Mouse (Mus musculus) testis, adult 10 weeks (tissue): ENCODE data around the gene Taok2. TPM values are rescaled to one million over a fixed set of nuclear protein-coding genes. Genes with fewer than 3 reads are reported as not detected.

Source experiments
- polyA plus RNA-seq: library from polyadenylated mRNA; stranded (reverse); fragments of 350-450 nt; fragmentation: Illumina TruSeq; extraction: RNeasy Lipid Tissue Mini Kit (QIAGEN cat#74804); gene quantifications from one replicate; pipeline ENCODE4 v1.2.3, GENCODE M21; 2014; ENCODE audit warnings: low read depth, low replicate concordance

The Taok2 gene
- 7.7 TPM for polyA plus RNA-seq

DNA sequence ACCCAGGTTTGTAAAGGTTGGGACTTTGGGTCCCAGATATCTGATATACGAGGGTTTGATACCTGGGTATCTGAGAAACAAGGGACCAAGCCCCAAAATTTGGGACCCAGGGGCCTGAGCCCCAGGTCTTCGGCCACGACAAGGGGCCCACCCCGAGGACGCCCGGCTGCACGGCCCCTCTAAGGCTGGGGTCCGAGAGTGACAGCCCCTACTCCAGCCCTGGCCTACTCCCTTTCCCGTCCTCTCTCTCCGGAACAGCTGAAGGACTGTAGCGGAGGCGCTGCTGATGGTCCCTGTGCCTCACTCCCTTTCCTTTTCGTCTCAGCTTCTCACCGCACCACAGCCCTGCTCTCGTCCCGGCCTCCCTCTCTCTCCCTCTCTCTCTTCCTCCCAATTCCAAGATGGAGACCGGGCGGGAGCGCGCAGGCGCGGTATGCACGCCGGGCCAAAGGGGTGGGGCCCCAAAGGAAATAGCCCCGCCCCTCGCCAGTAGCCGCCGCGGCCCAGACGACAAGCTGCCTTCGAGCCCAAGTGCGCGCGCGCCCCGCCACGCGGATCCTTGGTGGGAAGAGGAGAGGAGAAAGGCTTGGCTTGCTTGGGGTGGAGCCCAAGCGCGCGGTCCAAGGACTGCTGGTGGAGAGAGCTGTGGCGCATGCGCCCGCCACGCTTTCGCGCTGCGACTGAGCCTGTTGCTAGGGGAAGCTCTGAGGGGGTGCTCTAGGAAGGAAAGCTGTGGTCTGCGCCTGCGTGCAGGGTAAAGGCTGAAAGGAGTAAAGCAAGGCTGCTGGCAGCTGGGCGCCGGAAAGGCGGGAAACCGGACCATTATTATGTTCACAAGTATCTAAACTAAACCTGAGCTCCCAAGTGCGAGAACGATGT lies at the start of gene Taok2:
Gene Taok2, minus strand, starts transcription at position 418 of the 879 bp plus-strand sequence.

DNA sequence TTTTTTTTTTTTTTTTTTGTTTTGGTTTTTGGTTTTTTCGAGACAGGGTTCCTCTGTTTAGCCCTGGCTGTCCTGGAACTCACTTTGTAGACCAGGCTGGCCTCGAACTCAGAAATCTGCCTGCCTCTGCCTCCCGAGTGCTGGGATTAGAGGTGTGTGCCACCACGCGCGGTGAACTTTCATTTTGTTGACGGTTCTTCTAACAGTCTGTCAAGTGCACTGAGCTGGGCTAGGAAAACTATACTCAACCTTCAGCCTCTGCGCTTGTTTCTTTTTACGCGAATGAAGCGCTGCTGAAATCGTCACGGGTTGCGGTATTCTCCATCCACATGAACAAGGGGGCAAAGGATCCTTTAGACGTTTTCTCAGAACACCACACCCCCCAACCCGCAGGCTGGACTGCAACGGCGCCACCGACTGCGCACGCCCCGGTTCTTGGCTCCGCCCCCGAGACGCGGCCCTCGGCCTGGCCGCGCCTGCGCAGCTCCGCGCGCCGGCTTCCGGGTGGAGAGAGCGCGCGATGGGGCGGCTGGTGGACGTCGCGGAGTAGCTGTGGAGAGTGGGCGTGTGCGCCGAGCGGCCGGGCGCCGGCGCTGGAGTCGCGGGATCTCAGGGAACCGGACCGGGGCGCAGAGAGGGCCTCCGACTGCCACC lies 44.0 kb upstream of the Taok2 start, which contains the start of gene Kctd13:
Gene Kctd13, plus strand, starts transcription at position 496 of the 654 bp plus-strand sequence.

DNA sequence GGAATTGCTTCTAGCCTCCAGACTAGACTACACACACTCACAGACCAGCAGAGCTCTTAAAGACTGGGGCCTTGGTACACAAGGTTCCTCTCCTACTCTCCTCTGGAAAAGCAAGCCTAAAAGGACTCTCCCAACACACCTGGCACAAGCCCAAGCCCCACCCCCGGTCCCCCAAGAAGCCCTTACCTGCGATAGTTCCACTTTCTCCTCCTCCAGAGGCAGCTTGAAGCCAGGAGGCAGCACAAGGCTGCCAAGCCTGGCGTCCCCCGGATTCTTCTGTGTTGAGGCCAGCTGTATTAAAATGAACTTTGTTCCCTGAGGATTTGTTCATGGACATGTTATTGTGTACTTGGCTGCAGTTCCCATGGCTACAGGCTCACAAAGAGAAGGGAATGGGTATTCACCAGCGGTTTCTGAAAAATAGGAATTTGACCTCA lies 38.1 kb upstream of the Taok2 start, which contains the start of gene Tmem219:
Gene Tmem219, minus strand, starts transcription at position 294 of the 437 bp plus-strand sequence.

DNA sequence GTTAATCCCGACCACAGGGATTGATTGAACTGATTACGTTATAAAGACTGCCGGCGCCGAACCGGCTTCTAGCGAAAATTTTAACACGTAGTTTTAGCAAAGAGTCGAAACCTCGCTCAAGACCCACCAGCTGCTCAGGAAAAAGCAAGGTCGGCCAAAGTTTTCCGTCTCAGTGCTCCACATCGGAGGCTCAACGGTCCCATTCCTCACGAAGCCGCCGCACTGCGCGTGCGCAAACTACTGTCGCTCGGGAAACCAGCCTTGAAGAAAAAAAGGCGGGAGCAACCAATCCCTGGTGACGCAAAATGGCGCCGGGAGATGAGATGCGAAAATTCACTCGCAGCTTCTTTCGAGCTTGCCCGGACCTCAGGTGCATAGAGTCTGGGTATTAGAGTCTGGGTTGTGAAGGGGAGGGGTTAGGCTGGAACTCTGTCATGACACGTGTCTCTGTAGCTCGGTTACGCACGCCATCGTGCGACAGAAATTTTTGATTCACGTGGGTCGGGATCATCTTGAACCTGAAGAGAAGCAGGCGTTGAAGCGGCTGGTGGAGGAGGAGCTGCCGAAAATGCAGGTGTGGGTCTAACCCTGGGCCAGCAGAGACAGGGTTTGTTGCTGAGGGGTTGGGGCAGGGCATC lies 22.2 kb downstream of the Taok2 start, which contains the start of gene Ino80e:
Gene Ino80e, minus strand, starts transcription at position 231 of the 638 bp plus-strand sequence.

DNA sequence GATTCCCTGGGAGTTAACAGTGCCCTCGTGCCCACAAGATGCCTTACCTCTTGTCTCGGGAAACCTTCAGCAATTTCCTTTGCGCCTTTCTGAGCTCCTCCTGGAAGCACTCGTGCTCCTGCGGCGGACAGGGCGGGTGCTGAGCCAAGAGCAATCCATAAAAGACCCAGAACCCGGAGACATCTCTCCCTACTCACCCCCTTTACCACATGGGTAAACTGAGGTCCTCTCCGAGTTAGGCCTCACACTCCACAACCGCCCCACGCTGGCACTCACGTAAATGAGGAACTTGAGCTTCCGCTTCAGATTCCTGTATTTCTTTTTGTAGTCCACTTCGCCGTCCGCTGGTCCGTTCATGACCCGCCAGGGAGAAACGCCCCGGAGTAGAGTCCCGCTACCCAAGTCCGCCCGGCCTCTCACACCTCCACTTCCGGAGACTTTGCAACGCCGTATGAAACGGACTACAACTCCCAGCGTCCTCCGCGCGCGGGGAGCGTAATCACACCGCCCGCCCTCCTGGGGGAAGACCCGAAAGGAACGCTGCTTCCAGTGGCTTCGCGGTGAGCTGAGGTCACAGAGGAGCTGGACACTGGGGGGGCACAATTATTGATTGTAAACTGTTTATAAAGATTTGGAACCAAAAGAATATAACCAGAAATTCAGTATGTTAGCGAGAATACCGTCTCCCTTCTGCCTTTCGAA lies 22.9 kb downstream of the Taok2 start, which contains the start of gene Hirip3:
Gene Hirip3, plus strand, starts transcription at position 544 of the 702 bp plus-strand sequence.

DNA sequence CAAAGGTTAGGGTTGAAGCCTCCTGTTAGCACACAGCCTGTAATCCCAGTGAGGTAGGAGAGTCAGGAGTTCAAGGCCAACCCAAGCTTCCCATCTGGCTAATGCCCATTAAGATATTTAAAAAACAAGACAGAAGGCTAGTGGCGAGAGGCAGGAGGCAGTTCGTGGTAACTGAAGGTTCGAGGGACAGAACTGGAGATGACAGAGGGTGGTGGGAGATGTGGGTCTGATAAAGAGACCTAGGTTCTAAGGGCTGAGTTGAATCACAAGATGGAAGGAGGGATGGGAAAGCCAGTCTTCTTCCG lies 37.4 kb downstream of the Taok2 start, which contains the start of gene Doc2a:
Gene Doc2a, plus strand, starts transcription at position 301 of the 305 bp plus-strand sequence.

DNA sequence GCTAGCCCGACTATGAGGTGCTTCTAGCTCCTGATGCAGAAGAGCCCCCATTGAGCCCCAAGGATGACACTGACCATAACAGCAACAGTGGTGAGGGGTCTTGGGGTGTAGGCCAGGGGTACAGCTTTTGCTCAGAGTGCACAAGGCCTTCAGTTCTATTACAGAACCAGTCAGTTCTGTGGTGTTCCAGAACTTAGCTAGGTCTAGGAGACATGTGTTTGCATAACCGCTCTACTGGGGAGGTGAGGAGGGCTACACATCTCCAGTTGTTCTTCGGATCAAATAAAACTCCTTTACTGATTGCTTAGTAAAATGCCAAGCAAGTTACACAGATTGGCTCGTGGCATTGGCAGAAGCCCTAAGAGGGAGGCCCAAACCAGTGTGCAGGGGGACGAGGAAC lies 53.0 kb downstream of the Taok2 start, which contains the start of gene 4930451I11Rik:
Gene 4930451I11Rik, minus strand, starts transcription at position 101 of the 400 bp plus-strand sequence.

Other genes with a start within 250 kb of the Taok2 start
- 38.3 TPM for gene Sgf29, start 235.4 kb downstream of the Taok2 start, polyA plus RNA-seq
- 17.4 TPM for gene Sult1a1, start 208.3 kb downstream of the Taok2 start, polyA plus RNA-seq
- gene Bola2, start 189.3 kb downstream of the Taok2 start, polyA plus RNA-seq = 0.11 TPM
- 0.78 TPM for gene Slx1b, start 188.9 kb downstream of the Taok2 start, polyA plus RNA-seq
- gene Coro1a, start 176.9 kb downstream of the Taok2 start, polyA plus RNA-seq = not detected
- 33.6 TPM for gene Mapk3, start 125.1 kb downstream of the Taok2 start, polyA plus RNA-seq
- 0.38 TPM for gene Gdpd3, start 118.4 kb downstream of the Taok2 start, polyA plus RNA-seq
- 5.6 TPM for gene Ypel3, start 107.7 kb downstream of the Taok2 start, polyA plus RNA-seq
- gene Tbx6, start 103.2 kb downstream of the Taok2 start, polyA plus RNA-seq = not detected
- 58.9 TPM for gene Ppp4c, start 92.2 kb downstream of the Taok2 start, polyA plus RNA-seq
- 2.7 TPM for gene Fam57b, start 87.0 kb downstream of the Taok2 start, polyA plus RNA-seq
- gene 4930451I11Rik, start 53.1 kb downstream of the Taok2 start, polyA plus RNA-seq = 39.4 TPM
- 0.42 TPM for gene Doc2a, start 37.3 kb downstream of the Taok2 start, polyA plus RNA-seq
- 101 TPM for gene Hirip3, start 22.7 kb downstream of the Taok2 start, polyA plus RNA-seq
- gene Ino80e, start 22.3 kb downstream of the Taok2 start, polyA plus RNA-seq = 26.9 TPM
- gene Tmem219, start 38.2 kb upstream of the Taok2 start, polyA plus RNA-seq = 5.4 TPM
- gene Kctd13, start 44.2 kb upstream of the Taok2 start, polyA plus RNA-seq = 9.1 TPM
- not detected for gene Asphd1, start 64.9 kb upstream of the Taok2 start, polyA plus RNA-seq
- gene Sez6l2, start 65.9 kb upstream of the Taok2 start, polyA plus RNA-seq = 3.2 TPM
- 7.6 TPM for gene Cdipt, start 91.2 kb upstream of the Taok2 start, polyA plus RNA-seq
- gene Cdiptos, start 91.4 kb upstream of the Taok2 start, polyA plus RNA-seq = 527 TPM
- gene Mvp, start 129.9 kb upstream of the Taok2 start, polyA plus RNA-seq = 0.11 TPM
- gene Pagr1b, start 131.8 kb upstream of the Taok2 start, polyA plus RNA-seq = not detected
- gene Pagr1a, start 132.6 kb upstream of the Taok2 start, polyA plus RNA-seq = not detected
- gene Gm42742, start 136.4 kb upstream of the Taok2 start, polyA plus RNA-seq = 0.80 TPM
- 0.22 TPM for gene Prrt2, start 136.5 kb upstream of the Taok2 start, polyA plus RNA-seq
- gene Maz, start 142.3 kb upstream of the Taok2 start, polyA plus RNA-seq = 14.6 TPM
- 12.4 TPM for gene Kif22, start 157.8 kb upstream of the Taok2 start, polyA plus RNA-seq
- gene Zg16, start 202.6 kb upstream of the Taok2 start, polyA plus RNA-seq = not detected
- gene AI467606, start 206.7 kb upstream of the Taok2 start, polyA plus RNA-seq = 1.8 TPM
- gene Qprt, start 237.5 kb upstream of the Taok2 start, polyA plus RNA-seq = not detected